Mouse (Mus musculus): ENCODE measurements around the gene Mab21l1.

DNA sequence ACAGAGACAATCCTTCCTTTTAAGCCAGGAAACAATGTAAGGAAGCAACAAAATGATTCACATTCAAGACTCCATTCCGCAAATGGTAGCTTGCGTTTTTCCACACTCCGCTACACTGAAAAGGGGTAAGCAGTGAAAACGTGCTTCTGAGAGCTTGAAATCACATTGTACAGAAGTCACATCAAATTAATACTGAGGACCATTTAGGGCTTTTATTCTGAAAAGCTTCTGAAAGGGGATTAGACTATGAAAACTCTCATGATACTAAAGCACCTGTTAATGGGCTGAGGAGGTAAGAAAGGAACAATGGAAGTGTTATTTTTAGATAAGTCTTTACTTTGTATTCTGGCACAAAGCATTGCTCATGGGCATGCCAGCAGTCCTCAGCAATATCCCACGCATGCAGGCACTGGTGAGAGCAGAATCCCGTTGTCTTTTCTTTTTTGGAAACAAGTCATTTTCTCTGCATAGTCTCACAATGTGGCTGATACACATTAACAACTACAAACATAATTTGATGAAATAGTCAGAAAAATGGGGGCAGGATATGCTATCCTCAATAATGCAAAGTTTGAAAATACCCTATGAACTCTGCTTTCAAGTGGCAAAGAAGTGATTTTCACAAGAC lies 27.2 kb upstream of the Mab21l1 start:
- TF ChIP-seq POLR2A (IDR thresholded peaks at IDR 0.05; ENCODE audit: insufficient read depth, low read depth, low read length) (no peak), CTCF (IDR thresholded peaks at IDR 0.05) (no peak), EP300 (IDR thresholded peaks at IDR 0.05; ENCODE audit: insufficient read depth, low read depth, low read length) (no peak)

Data from heart, adult 2 months (tissue).